Mouse (Mus musculus) adrenal gland, postnatal 25 days (tissue): ENCODE results near the gene Elavl2. TPM values are rescaled to one million over a fixed set of nuclear protein-coding genes. Genes with fewer than 3 reads are reported as not detected.
A peak's percentile ranks its signal among the peaks of the same experiment; 100 is the strongest.
"Not testable (repeated sequence)": the region's sequence is repeated elsewhere in the genome, so short reads cannot be mapped to it uniquely, and the experiment has no call there.

Source experiments
- DNase-seq: peaks from one replicate; pipeline ENCODE4 v3.0.0; 2021; ENCODE audit warnings: mixed read lengths
- total RNA-seq: library from RNA; stranded (reverse); gene quantifications from 2 replicates; pipeline ENCODE4 v1.2.3, GENCODE M21; 2021

The Elavl2 gene
- total RNA-seq, 1 experiment from 2014 or later = 1.2 TPM

DNA sequence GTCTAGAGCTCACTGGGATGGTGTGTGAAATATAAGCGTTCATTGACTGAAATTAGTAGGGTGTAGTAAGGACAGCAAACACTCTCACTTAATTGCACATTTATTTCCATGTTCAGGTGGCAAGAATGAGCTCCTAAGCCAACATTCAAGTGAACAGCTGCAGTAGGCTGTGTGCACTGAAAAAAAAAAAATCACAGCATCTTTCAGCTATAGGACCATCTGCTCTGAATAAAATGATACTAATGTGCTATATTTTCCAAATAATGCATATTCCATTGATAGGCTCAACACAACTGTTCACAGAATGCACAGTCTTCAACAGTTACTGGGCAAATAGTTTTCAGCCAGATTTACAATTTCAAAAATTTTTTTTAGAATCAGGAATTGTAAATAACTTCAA is 89.8 kb downstream of the Elavl2 start:
- DNase-seq = no peak

GRCm38 (mm10) chr4:91297706-91298105 is 102.9 kb downstream of the Elavl2 start:
- DNase-seq = no peak

- DNase-seq = no peak
Measured at GRCm38 (mm10) chr4:91295317-91295716, 105.3 kb downstream of the Elavl2 start.

DNA sequence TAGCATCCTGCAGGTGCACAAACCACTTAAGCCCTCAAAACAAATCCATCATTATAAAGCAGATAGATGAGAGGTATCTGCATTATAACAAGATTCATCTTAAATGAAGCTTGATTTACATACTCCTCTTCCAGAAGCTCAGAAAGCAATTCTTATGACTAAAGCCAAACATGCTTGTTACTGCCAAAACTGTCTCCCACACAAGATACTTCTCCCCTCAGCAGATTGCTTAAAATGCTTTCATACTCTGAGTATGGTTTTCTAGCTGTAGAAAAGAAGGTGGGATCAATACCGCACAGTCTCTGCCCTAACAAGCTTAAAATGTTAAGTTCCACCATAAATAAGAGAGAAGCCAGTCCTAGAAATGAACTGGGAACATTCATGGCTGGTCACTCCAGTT is 109.1 kb downstream of the Elavl2 start:
- DNase-seq = no peak

DNA sequence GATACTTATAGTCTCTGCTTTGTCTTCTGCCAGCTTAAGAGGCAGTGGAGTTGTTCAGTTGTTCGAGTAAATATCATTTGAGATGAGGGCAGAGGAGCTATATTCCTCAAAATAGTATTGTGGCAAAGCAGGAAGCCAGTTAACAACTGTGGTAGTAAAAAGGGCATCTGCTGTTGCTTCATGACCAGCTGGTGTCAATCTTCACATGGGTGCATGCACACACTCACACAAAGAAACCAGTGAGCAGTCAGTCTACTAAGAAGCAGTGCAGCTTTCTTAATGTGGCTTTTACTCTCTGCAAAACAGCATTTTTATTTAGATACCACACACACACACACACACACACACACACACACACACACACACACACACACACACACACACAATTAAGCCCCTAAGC is 110.2 kb downstream of the Elavl2 start:
- no peak for DNase-seq

GRCm38 (mm10) chr4:91289151-91289550 is 111.4 kb downstream of the Elavl2 start:
- no peak for DNase-seq

- DNase-seq = no peak
Measured at GRCm38 (mm10) chr4:91268390-91268789, 132.2 kb downstream of the Elavl2 start.

DNA sequence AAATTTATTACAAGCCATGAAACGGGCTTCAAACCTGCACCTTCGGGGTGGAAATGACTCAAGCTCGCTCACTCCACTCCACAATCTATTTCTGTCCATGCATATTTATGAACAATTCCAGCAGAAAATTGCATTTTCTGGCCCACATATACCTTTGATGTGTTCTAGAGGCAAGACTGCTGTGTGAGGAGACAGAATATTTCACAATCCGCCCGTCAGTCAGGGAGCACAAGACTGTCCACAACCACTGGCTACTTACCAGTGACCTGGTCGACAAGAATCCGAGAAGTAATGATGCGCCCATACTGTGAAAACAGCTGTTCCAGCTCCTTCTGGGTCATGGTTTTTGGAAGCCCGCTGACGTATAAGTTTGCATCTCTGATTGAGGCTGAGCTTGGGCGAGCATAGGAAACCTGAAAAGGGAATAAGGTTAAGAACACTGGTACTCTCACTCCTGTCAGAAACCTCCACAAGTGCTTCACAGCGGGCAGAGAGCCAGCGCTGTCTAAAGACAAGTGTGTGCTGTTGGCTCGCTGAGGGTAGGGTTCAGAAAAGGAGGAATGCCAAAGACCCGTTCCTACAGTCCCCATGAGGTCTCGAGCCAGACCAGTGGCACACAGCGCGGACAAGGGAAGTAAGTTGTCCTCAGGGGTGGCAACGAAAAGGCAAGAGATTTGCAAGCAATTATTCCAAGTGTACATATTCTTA is 136.7 kb downstream of the Elavl2 start:
- DNase-seq = no peak

DNA sequence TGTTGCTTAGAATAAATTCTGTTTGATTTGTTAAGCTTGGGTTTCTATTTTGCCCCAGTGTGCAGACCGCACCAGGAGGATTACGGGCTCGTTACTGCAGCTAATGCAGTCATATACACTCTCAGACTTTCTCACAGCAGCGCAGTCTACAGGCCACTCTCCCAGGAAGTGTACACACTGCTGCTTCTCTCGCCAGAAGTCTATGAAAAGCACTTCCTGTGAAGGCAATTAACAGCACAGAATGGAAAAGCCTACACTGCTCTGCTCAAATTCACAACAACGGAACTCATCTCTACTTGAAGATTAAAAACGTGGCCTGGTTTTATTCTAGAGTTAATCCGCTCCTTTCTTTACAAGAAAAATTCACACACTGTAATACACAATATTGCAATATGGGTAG is 137.7 kb downstream of the Elavl2 start:
- no peak for DNase-seq

- no peak for DNase-seq
Measured at GRCm38 (mm10) chr4:91260622-91261021, 140.0 kb downstream of the Elavl2 start.

DNA sequence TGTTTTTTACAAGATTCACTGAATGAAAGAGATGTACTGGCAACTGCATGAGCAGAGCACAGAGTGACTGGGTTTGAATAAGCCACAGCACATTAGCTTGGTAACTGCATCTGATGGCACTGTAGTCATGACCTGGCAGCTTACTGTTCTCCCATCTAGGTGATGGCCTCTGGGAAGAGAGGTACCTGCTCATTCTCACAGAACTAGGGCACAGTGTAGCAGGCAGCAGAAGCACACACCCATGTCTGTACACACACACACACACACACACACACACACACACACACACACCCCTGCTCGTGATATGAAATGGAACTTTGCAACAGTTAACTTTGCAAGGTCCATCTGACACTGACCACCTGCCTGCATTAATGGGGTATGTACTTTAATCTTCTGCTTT is 151.9 kb downstream of the Elavl2 start:
- DNase-seq = no peak

GRCm38 (mm10) chr4:91245136-91245535 is 155.4 kb downstream of the Elavl2 start:
- DNase-seq = not testable (repeated sequence)

DNA sequence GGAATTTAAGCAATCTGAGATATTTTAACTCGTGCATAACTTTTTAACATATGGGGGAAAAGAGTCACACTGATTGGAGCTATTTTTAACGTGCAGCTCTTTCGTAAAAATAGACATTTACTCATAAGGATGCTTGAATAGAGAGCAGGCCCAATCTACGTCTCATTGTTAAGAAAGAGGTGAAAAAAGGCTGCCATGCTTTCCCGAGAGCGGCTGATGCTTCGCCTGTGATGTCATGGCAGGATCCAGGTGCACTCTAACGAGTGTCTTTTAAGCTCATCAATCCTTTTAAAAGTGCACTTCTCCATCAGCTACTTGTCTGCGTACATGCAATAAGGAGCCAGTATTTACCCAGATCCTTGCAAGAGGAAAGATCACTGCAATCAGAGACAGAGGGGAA is 156.0 kb downstream of the Elavl2 start:
- no peak for DNase-seq

DNA sequence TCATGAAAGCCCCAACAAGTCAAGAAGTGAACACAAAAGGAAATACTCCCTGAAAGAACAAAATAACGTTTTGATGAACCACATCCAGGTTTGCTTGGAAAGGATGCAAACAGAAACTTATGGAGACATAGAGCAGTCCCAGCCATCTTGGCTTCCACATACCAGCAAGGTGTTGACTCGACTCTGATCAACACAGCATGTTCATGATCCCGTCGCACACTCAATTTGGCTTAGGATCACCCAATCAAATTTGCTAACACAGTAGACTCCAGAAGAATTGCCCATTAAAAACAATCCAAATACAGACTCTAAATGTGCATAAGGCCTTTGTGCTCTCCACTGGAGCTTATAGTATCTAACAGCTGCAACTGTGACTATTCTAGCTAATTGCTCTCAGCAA is 156.7 kb downstream of the Elavl2 start:
- no peak for DNase-seq

DNA sequence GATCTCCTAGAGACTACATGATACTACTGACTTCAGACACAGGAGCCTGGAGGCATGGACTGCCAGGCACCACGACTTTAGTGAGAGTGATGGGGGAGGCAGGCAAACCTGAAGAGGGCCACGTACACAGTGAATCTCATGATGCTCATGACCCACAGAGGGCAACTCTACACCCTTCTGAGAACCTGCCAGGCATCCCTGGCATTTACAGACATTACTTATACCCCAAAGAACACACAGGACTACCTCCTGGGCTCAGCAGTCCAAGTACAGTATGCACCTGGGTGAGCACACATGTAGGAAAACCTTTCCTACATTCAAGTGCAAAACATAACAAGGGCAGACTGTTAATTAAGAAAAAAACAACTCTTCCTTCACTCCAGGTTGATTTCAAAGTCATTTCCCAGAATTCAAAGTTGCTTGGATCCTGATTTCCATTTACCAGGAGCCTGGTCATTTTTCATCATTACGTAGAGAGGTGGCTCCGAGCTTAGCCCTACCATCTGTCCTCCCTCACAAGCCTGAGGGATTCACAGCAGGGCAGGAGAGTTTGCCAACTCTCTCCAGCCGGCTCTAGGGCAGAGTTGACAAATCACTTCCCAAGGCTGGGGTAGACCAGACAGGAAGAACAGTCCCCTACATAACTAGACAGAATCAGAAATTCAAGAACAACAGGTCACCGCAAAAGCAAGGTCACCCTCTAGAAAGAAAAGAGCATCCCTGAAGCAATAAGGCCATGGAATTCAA is 161.7 kb downstream of the Elavl2 start:
- peak; percentile 7 for DNase-seq

GRCm38 (mm10) chr4:91236976-91237375 is 163.6 kb downstream of the Elavl2 start:
- no peak for DNase-seq

DNA sequence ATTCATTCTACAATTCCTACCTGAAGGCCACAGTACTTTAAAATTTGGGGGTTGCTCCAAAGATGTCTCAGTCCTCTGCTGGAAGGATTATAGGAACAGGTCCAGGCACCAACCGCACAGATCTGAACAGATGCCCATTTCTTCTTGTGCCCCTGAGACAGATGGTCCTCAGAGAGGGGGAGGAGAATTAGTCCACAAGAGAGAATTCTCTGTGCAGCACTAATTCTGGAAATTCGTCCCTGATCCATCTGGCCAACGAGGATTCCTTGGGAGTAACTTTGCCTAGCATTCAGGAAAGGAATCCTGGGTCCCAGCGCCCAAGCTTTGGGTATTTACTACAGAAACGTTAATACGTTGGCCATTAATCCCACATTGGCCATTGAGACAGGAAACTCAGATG is 165.6 kb downstream of the Elavl2 start:
- DNase-seq = no peak

GRCm38 (mm10) chr4:91233599-91233998 is 167.0 kb downstream of the Elavl2 start:
- DNase-seq = no peak

- no peak for DNase-seq
Measured at GRCm38 (mm10) chr4:91230439-91230863, 170.1 kb downstream of the Elavl2 start.

- DNase-seq = no peak
Measured at GRCm38 (mm10) chr4:91228341-91228740, 172.2 kb downstream of the Elavl2 start.

- DNase-seq = no peak
Measured at GRCm38 (mm10) chr4:91223811-91224210, 176.8 kb downstream of the Elavl2 start.

DNA sequence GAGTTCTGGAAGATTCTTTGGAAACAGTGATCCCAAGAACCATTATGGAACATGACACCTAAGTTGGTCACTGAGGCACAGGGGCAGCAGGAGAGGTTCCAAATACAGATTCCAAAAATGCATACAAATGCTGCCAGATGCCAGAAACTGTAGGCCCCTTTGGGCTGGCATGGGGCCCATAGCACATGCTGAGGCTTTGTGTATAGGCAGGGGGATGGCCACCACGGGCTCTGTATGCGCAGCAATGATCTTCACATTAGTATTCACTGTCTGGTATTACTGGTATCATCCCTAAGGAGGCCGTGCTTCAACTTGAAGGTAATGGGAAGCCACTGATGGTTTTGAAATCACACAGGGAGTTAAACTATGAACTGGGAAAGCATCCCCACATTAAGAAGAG is 181.3 kb downstream of the Elavl2 start:
- DNase-seq = no peak

DNA sequence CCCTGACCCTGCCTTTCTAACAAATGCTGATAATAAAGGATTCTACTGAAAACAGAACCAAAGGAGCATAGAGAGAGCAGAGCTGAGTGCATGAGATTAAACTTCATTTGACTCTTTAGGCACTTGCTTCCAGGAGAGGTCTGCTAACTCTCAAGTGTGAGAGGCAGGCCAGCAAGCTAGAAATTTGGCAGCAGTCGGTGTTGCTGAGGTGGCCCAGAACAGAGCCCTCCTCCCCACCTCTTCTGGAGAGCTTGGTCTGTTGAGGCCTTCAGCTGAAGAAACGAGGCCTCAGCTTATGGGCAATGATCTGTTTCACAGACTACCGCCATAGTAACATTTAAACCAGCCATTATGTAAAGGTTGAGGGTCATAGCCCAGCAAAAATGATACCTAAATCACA is 186.7 kb downstream of the Elavl2 start:
- no peak for DNase-seq
